Mouse (Mus musculus): Measurements from ENCODE around the gene Cdc6. TPM values are rescaled to one million over a fixed set of nuclear protein-coding genes. Genes with fewer than 3 reads are reported as not detected.

Gene Cdc6
- polyA plus RNA-seq, 1 experiment from 2014 or later: 10.3 TPM

- no peak overlapping the region for H3K4me3 ChIP-seq (replicated peaks; ENCODE audit: low read length)
- no peak for ATAC-seq
- no peak overlapping the region for H3K4me2 ChIP-seq (ENCODE audit: low read length)
- peaks cover 9% of the 10 kb centered on the region for H3K36me3 ChIP-seq (ENCODE audit: control insufficient read depth, insufficient read depth)
- no peak overlapping the region for H3K9ac ChIP-seq (replicated peaks; ENCODE audit: low read depth, low read length)
- peaks cover 10% of the 10 kb centered on the region for H3K4me1 ChIP-seq (replicated peaks; ENCODE audit: control insufficient read depth, insufficient read depth, low read length)
- H3K9me3 ChIP-seq (ENCODE audit: control insufficient read depth, low read length): no peaks in the 10 kb centered on the region
- 0 out of 2 replicates have a peak overlapping the region, but pooled peaks have one; percentile 17 for H3K27ac ChIP-seq (ENCODE audit: low read length)
- H3K27me3 ChIP-seq (replicated peaks; ENCODE audit: control insufficient read depth, insufficient read depth, low read length): no peaks in the 10 kb centered on the region
- WGBS: 56% methylated on average over 4 of the region's 4 CpGs
These were observed 35.6 kb upstream of the Cdc6 start for GRCm38 (mm10) chr11:98872040-98872439.

DNA sequence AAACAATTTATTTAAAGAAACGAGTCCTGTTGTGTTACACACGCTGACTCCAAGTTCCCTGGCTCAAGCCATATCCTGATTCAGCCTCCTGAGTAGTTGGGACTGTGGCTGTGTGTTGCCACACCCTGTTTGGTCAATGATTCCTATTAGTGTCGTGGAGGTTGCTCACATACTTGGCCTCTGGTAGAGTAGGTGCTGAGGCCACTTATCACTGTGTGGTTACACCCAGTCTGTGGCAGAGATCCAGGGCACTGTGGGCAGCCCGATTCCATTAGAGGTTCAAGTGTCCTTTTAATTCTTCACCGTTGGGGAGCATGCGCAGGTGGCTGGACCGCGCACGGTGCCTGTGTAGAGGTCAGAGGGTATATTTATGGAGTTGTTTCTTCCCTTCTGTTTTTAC lies 33.7 kb upstream of the Cdc6 start:
- Histone ChIP-seq H3K27me3 (replicated peaks; ENCODE audit: control insufficient read depth, insufficient read depth, low read length) (no peaks in the 10 kb centered on the region), H3K9ac (replicated peaks; ENCODE audit: low read depth, low read length) (no peak overlapping the region), H3K4me2 (ENCODE audit: low read length) (no peak overlapping the region), H3K4me3 (replicated peaks; ENCODE audit: low read length) (no peak overlapping the region), H3K27ac (ENCODE audit: low read length) (no peak overlapping the region), H3K36me3 (ENCODE audit: control insufficient read depth, insufficient read depth) (peaks cover 3% of the 10 kb centered on the region; the same call in 1 of the 2 replicates), H3K9me3 (ENCODE audit: control insufficient read depth, low read length) (no peaks in the 10 kb centered on the region), H3K4me1 (replicated peaks; ENCODE audit: control insufficient read depth, insufficient read depth, low read length) (peaks cover 6% of the 10 kb centered on the region)
- ATAC-seq: no peak
- 95% methylated on average over 9 of the region's 9 CpGs for WGBS

- no peaks in the 10 kb centered on the region for H3K36me3 ChIP-seq (ENCODE audit: control insufficient read depth, insufficient read depth)
- 77% methylated on average over 9 of the region's 9 CpGs for WGBS
- H3K9ac ChIP-seq (replicated peaks; ENCODE audit: low read depth, low read length): no peak overlapping the region
- H3K4me1 ChIP-seq (replicated peaks; ENCODE audit: control insufficient read depth, insufficient read depth, low read length): peaks cover 4% of the 10 kb centered on the region
- H3K9me3 ChIP-seq (ENCODE audit: control insufficient read depth, low read length): no peaks in the 10 kb centered on the region
- no peak overlapping the region for H3K27ac ChIP-seq (ENCODE audit: low read length)
- H3K4me2 ChIP-seq (ENCODE audit: low read length): no peak overlapping the region
- H3K4me3 ChIP-seq (replicated peaks; ENCODE audit: low read length): no peak overlapping the region
- no peaks in the 10 kb centered on the region for H3K27me3 ChIP-seq (replicated peaks; ENCODE audit: control insufficient read depth, insufficient read depth, low read length)
- no peak for ATAC-seq
These were observed 30.6 kb upstream of the Cdc6 start for GRCm38 (mm10) chr11:98877001-98877400.

GRCm38 (mm10) chr11:98887703-98888102 lies 19.9 kb upstream of the Cdc6 start:
- Histone ChIP-seq H3K4me3 (replicated peaks; ENCODE audit: low read length) (no peak overlapping the region), H3K27ac (ENCODE audit: low read length) (no peak overlapping the region), H3K4me1 (replicated peaks; ENCODE audit: control insufficient read depth, insufficient read depth, low read length) (no peaks in the 10 kb centered on the region), H3K36me3 (ENCODE audit: control insufficient read depth, insufficient read depth) (peaks cover 23% of the 10 kb centered on the region), H3K9ac (replicated peaks; ENCODE audit: low read depth, low read length) (no peak overlapping the region), H3K4me2 (ENCODE audit: low read length) (no peak overlapping the region), H3K27me3 (replicated peaks; ENCODE audit: control insufficient read depth, insufficient read depth, low read length) (no peaks in the 10 kb centered on the region), H3K9me3 (ENCODE audit: control insufficient read depth, low read length) (no peaks in the 10 kb centered on the region)
- 96% methylated on average over 3 of the region's 3 CpGs for WGBS
- ATAC-seq: no peak

DNA sequence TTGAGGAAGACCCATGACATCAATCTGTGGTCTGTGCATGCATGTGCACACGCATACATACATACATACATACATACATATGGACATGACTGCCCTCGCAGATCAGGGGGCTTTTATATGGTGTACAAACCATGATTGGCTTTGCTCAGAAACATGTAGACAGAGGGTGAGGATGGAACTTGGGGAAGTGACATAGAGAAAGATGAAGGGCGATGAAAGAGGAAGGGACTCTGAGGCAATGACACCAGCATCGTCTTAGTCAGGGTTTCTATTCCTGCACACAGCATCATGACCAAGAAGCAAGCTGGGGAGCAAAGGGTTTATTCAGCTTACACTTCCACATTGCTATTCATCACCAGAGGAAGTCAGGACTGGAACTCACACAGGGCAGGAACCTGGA lies 18.5 kb upstream of the Cdc6 start:
- Histone ChIP-seq H3K27ac (ENCODE audit: low read length) (no peak overlapping the region), H3K27me3 (replicated peaks; ENCODE audit: control insufficient read depth, insufficient read depth, low read length) (no peaks in the 10 kb centered on the region), H3K4me1 (replicated peaks; ENCODE audit: control insufficient read depth, insufficient read depth, low read length) (no peaks in the 10 kb centered on the region), H3K4me2 (ENCODE audit: low read length) (no peak overlapping the region), H3K9me3 (ENCODE audit: control insufficient read depth, low read length) (no peaks in the 10 kb centered on the region), H3K9ac (replicated peaks; ENCODE audit: low read depth, low read length) (no peak overlapping the region), H3K36me3 (ENCODE audit: control insufficient read depth, insufficient read depth) (peaks cover 34% of the 10 kb centered on the region), H3K4me3 (replicated peaks; ENCODE audit: low read length) (no peak overlapping the region)
- WGBS: 100% methylated on average over 4 of the region's 4 CpGs
- ATAC-seq: no peak

GRCm38 (mm10) chr11:98889977-98890376 lies 17.6 kb upstream of the Cdc6 start:
- no peak for ATAC-seq
- Histone ChIP-seq H3K9ac (replicated peaks; ENCODE audit: low read depth, low read length) (no peak overlapping the region), H3K4me3 (replicated peaks; ENCODE audit: low read length) (no peak overlapping the region), H3K4me2 (ENCODE audit: low read length) (no peak overlapping the region), H3K27me3 (replicated peaks; ENCODE audit: control insufficient read depth, insufficient read depth, low read length) (no peaks in the 10 kb centered on the region), H3K27ac (ENCODE audit: low read length) (no peak overlapping the region), H3K36me3 (ENCODE audit: control insufficient read depth, insufficient read depth) (peaks cover 34% of the 10 kb centered on the region), H3K4me1 (replicated peaks; ENCODE audit: control insufficient read depth, insufficient read depth, low read length) (no peaks in the 10 kb centered on the region), H3K9me3 (ENCODE audit: control insufficient read depth, low read length) (no peaks in the 10 kb centered on the region)
- WGBS: 92% methylated on average over 5 of the region's 5 CpGs

DNA sequence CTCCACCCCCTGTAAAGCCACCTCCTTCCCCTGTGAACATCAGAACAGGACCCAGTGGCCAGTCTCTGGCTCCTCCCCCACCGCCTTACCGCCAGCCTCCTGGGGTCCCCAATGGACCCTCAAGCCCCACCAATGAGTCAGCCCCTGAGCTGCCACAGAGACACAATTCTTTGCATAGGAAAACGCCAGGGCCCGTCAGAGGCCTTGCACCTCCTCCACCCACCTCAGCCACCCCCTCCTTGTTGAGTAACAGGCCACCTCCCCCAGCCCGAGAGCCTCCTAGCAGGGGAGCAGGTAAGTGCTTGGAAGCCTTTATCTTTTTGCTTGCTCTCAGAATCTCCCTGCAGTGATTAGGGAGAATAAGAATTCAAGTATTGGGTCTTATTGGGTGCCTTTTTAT lies 15.2 kb upstream of the Cdc6 start:
- peaks cover 34% of the 10 kb centered on the region for H3K36me3 ChIP-seq (ENCODE audit: control insufficient read depth, insufficient read depth)
- no peaks in the 10 kb centered on the region for H3K4me1 ChIP-seq (replicated peaks; ENCODE audit: control insufficient read depth, insufficient read depth, low read length)
- 38% methylated on average over 5 of the region's 5 CpGs for WGBS
- no peak overlapping the region for H3K9ac ChIP-seq (replicated peaks; ENCODE audit: low read depth, low read length)
- ATAC-seq: no peak
- no peak overlapping the region for H3K4me2 ChIP-seq (ENCODE audit: low read length)
- H3K4me3 ChIP-seq (replicated peaks; ENCODE audit: low read length): no peak overlapping the region
- H3K27me3 ChIP-seq (replicated peaks; ENCODE audit: control insufficient read depth, insufficient read depth, low read length): no peaks in the 10 kb centered on the region
- no peak overlapping the region for H3K27ac ChIP-seq (ENCODE audit: low read length)
- H3K9me3 ChIP-seq (ENCODE audit: control insufficient read depth, low read length): no peaks in the 10 kb centered on the region

- H3K36me3 ChIP-seq (ENCODE audit: control insufficient read depth, insufficient read depth): peaks cover 28% of the 10 kb centered on the region
- H3K4me3 ChIP-seq (replicated peaks; ENCODE audit: low read length): no peak overlapping the region
- no peak for ATAC-seq
- WGBS: 90% methylated on average over 12 of the region's 12 CpGs
- no peak overlapping the region for H3K9ac ChIP-seq (replicated peaks; ENCODE audit: low read depth, low read length)
- H3K4me2 ChIP-seq (ENCODE audit: low read length): no peak overlapping the region
- no peaks in the 10 kb centered on the region for H3K4me1 ChIP-seq (replicated peaks; ENCODE audit: control insufficient read depth, insufficient read depth, low read length)
- H3K9me3 ChIP-seq (ENCODE audit: control insufficient read depth, low read length): no peaks in the 10 kb centered on the region
- H3K27me3 ChIP-seq (replicated peaks; ENCODE audit: control insufficient read depth, insufficient read depth, low read length): no peaks in the 10 kb centered on the region
- no peak overlapping the region for H3K27ac ChIP-seq (ENCODE audit: low read length)
These were observed 7.0 kb upstream of the Cdc6 start for GRCm38 (mm10) chr11:98900529-98901125.

- Histone ChIP-seq H3K27me3 (replicated peaks; ENCODE audit: control insufficient read depth, insufficient read depth, low read length) (no peaks in the 10 kb centered on the region), H3K27ac (ENCODE audit: low read length) (no peak overlapping the region), H3K4me3 (replicated peaks; ENCODE audit: low read length) (no peak overlapping the region), H3K9me3 (ENCODE audit: control insufficient read depth, low read length) (no peaks in the 10 kb centered on the region), H3K9ac (replicated peaks; ENCODE audit: low read depth, low read length) (no peak overlapping the region; the same call in 1 of the 2 replicates), H3K4me1 (replicated peaks; ENCODE audit: control insufficient read depth, insufficient read depth, low read length) (no peaks in the 10 kb centered on the region; the same call in 1 of the 2 replicates), H3K36me3 (ENCODE audit: control insufficient read depth, insufficient read depth) (peaks cover 19% of the 10 kb centered on the region), H3K4me2 (ENCODE audit: low read length) (no peak overlapping the region)
- ATAC-seq: no peak
- 14% methylated on average over 10 of the region's 10 CpGs for WGBS
These were observed 4.9 kb upstream of the Cdc6 start for GRCm38 (mm10) chr11:98902621-98903245.
